Mouse (Mus musculus) layer of hippocampus, adult 9-11 months (tissue): ENCODE results near the gene Emb.

ENCODE experiments used
- DNase-seq: peaks from one replicate; pipeline ENCODE4 v3.0.0; 2022

Gene Emb

GRCm38 (mm10) chr13:117220501-117221321 is 12.4 kb downstream of the Emb start, which contains the start of gene Gm17509:
Gene Gm17509, minus strand, starts transcription at chr13:117221075.
- peak; percentile 55 for DNase-seq

DNA sequence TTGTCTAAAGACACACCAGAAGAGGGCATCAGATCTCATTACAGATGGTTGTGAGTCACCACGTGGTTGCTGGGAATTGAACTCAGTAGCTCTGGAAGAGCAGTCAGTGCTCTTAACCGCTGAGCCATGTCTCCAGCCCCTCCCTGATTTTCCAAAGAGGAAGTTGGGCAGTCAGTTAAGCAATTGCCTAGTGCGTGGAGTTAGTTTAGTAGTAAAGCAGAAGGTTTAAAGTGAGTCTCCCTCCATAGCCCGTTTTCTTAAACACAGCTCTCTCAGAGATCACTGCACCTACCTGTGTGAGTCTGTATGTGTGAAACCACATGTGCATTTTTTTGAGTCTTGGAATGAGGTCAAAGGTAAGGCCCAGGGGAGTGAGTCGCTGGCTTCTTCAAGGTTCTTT is 14.8 kb downstream of the Emb start:
- DNase-seq, result no peak

DNA sequence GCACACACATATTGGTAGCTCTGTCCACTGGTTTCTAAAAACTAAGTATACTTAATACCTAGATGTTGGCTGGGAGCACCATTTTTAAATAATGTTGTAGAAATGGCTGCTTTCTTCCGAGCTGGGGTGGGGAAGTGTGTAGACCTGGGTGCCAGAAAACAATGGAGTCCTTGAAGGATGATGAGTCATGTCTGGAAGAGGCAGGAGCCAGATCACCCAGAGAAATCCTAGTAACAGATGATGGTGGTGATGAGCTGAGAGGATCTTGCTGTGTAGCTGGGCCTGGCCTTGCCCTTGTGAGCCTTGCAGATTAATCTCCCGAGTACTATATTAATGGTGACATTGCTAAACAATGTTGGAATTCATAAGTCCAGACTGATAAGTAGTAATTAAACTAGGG is 16.6 kb downstream of the Emb start:
- no peak for DNase-seq

- no peak for DNase-seq
Measured at GRCm38 (mm10) chr13:117225561-117225960, 17.2 kb downstream of the Emb start.

- no peak for DNase-seq
Measured at GRCm38 (mm10) chr13:117230371-117231110, 22.2 kb downstream of the Emb start.

GRCm38 (mm10) chr13:117233808-117234207 is 25.5 kb downstream of the Emb start:
- DNase-seq, result no peak

DNA sequence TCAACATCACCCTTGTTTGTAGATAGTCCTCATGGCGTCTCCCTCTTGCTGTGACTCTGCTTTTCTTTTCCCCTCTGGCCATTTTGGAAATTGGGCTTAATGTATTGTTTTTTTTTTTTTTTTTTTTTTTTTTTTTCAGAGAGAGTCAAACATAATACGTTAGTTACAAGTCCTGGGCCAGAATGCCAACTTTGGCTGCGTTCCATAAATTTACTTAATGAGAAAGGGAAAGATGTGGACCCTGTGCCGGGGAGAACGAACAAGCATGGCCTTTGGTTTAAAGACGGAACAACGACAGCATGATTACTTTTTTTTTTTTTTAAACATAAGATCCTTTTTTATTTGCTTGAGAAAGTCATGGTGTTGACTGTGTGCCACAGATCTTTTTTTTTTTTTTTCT is 26.1 kb downstream of the Emb start:
- no peak for DNase-seq

DNA sequence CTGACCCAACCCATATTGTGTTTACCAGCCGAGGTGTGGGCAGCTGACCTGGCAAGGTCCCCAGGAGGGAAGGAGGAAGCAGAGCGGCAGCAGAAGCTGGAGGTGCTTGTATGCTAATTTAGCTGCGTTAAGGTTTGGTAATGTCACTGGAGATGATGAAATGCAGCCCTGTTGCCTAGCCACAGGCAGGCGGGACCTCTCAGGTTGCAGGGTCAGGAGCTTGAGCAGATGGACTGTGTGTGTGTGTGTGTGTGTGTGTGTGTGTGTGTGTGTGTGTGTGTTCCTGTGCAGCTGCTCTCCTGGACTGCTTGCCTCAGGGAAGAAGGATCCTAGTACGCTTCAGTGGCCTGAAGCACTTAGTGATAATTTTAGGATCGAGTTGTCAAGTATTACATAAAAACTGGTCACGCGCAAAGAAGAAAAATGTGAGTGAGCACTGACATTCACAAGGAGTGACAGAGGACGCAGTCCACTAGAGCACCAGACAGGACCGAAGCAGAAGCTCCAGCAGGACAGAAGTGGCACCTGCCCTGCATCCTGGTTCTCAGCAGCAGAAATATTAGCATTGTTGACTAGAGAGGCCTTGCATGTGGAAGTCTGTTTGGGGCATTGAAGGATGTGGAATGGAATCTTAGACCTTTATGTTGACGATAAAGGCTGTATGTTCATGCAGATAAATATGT is 27.3 kb downstream of the Emb start:
- no peak for DNase-seq

GRCm38 (mm10) chr13:117237111-117237510 is 28.8 kb downstream of the Emb start:
- DNase-seq, result no peak

- DNase-seq, result no peak
Measured at GRCm38 (mm10) chr13:117242063-117242462, 33.7 kb downstream of the Emb start.

GRCm38 (mm10) chr13:117242621-117243020 is 34.3 kb downstream of the Emb start:
- DNase-seq, result no peak

GRCm38 (mm10) chr13:117260704-117261103 is 52.4 kb downstream of the Emb start:
- no peak for DNase-seq

DNA sequence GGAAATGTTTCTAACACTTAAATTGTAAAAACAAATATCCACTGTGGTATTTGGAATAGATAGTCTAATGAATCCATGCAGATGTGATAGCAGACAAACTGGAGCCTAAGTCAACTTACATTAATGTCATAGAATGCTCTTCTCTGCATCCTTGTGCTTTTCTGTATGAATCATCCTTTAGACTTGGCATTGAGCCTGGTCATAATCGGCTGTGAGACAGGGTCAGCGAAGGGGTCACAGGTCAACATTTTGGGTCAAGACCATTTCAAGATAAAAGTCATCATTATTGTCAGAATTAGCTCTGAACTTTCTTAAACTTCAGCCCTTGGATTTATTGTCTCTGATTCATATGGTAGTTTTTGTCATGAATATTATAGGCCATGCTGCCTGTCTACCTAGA is 57.8 kb downstream of the Emb start:
- DNase-seq, result no peak

DNA sequence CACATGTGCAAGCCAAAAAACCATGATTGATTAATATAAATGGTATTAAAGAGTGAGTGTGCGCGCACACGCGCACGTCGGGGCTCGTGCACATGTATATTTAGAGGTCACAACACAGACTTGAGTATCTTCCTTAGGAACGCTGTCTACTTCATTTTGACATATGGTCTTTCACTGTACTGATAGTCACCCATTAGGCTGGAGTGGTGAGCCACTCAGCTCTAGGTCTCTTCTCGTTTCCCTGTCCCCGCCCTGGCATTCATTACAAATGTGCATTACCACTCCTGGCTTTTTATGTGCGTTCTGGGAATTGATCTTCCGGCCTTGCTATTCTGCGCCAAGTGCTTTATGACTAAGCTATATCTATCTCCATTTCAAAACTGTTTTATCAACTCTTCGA is 59.6 kb downstream of the Emb start:
- no peak for DNase-seq

- DNase-seq, result no peak
Measured at GRCm38 (mm10) chr13:117284036-117284435, 75.7 kb downstream of the Emb start.

- DNase-seq, result no peak
Measured at GRCm38 (mm10) chr13:117286939-117287338, 78.6 kb downstream of the Emb start.

DNA sequence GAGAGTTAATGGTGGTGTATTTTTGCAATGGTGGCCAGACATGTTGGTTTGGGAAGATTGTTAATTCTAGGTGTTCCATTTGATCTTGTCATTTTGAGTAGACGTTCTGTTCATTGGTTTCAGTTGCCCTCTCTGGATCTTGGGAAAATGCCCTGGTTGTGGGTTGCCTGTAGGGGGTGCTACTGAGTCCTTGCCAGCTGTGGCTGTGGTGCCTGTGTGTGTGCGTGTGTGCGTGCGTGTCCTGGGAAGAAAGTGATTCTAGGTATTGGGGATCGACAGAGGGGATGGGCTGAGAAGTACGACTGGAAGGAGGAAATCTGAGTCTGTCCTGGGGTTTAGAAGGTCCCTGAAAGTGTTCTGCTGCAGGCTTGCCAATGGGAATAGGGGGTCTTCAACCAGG is 79.1 kb downstream of the Emb start:
- DNase-seq, result no peak

GRCm38 (mm10) chr13:117289494-117290270 is 81.3 kb downstream of the Emb start:
- peak; percentile 37 for DNase-seq

DNA sequence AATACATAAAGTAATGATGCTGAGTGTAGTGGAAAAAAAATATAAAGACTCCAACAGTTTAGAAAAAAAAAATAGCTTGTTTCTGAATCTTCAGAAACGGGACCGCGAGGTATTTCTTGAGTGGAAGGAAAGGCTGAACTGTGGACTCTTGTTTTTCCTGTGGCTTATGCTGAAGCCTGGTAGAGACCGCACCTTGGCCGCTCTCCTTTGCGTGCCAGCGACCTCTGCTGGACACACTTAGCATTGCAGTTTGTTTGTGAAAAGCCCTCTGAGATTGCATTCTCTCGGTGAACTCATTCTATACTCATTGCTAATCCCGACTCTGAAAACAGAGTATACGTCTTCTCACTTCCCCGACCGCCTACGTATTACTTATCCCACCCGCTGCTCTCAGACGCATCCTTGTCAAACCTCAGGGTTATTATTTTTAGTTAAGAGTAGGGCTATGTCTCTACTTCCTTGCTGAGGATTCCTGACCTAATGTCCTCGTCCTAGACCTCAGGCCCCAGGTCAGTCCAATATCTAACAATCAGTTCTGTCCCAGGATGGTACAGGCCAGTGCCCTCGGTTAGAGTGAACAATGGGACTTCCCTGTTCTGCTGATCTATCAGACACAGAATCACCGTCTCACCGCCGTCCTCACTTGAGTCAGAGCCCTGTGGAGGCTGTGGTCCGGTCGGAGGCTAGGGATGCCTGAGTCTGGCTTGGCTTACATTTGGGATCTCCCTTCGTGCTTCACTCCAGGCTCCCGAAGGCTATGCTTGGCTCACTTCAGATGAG is 103.3 kb downstream of the Emb start:
- peak; percentile 28 for DNase-seq
